Mouse (Mus musculus): ENCODE results near the gene Slc8b1. TPM values are rescaled to one million over a fixed set of nuclear protein-coding genes. Genes with fewer than 3 reads are reported as not detected.

Slc8b1 gene
- 10 to 100 TPM; 35.2 to 39.3 TPM for total RNA-seq (2021)
- long read RNA-seq, experiment 1, transcript Slc8b1-201 (16 exons, 2,898 nt), result major isoform, 6 of 52 reads
- long read RNA-seq, experiment 1, partial matches to known transcripts, result 9 of 52 reads
- long read RNA-seq, experiment 1, other reads (novel, unspliced or antisense), result 36 of 52 reads
- long read RNA-seq, experiment 2, transcript Slc8b1-201 (16 exons, 2,898 nt), result major isoform, 12 of 62 reads
- long read RNA-seq, experiment 2, partial matches to known transcripts, result 7 of 62 reads
- long read RNA-seq, experiment 2, other reads (novel, unspliced or antisense), result 43 of 62 reads

- DNase-seq, result peak; percentile 98
Measured at GRCm38 (mm10) chr5:120510982-120511642, at the start of gene Slc8b1. Slc8b1 (plus strand) TSS chr5:120511168.

DNA sequence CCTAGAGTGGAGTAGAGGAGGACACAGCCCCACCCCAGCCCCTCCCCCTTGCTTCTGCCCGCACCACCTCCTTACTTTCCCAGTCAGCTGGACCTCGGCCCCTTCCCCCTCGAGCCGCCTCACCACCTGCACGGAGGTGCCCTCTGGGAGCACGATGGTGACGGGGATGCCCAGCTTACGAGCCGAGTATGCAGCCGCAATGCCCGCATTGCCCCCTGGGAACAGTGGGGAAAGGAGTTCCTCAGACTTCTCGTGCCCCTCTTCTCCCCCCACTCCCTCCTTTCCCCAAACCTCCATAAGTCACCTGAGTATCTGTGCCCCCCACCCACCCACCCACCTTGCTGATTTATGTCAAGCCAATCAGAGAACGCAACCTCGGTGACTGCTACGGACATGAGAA is 49.1 kb upstream of the Slc8b1 start:
- DNase-seq, result no peak

- DNase-seq, result no peak
Measured at GRCm38 (mm10) chr5:120464321-120464720, 46.6 kb upstream of the Slc8b1 start.

DNA sequence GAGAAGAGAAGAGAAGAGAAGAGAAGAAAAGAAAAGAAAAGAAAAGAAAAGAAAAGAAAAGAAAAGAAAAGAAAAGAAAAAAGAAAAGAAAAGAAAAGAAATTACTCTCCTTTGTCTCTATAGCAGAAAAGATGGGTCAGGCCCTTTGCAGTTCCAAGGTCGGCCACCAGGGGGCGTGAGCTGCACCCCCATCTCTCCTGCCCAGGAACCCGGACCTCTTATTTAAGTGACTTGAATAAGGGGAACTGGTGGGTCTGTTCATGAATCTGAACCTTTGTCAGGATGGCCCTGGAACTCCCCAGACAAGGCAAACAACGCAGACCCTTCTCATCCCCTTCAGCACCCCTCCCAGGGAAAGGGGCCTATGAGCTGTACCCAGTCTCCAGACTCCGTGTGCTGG is 45.9 kb upstream of the Slc8b1 start:
- DNase-seq, result peak; percentile 66

- DNase-seq, result peak; percentile 84
Measured at GRCm38 (mm10) chr5:120465860-120466259, 45.1 kb upstream of the Slc8b1 start.

- DNase-seq, result peak; percentile 68
Measured at GRCm38 (mm10) chr5:120467026-120467425, 43.9 kb upstream of the Slc8b1 start.

GRCm38 (mm10) chr5:120468336-120468735 is 42.6 kb upstream of the Slc8b1 start:
- no peak for DNase-seq

GRCm38 (mm10) chr5:120468830-120469229 is 42.1 kb upstream of the Slc8b1 start:
- DNase-seq, result no peak

DNA sequence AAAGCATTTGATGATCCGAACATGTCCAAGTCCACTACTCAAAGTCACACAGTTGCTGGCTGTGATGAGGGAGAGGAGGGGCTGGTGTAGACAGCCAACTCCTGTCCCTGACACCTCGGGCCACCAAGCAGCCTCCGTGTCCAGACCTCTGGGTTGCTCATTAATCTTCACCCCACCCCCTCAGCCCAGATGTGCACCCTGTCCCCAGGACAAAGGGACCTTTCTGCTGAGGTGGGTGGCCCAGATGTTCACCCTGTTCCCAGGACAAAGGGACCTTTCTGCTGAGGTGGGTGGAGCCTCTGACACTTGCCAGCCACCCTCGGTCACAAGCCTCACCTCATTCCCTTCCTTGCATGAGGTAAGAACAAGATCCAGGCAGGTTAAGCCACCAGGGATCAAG is 39.4 kb upstream of the Slc8b1 start:
- DNase-seq, result no peak

DNA sequence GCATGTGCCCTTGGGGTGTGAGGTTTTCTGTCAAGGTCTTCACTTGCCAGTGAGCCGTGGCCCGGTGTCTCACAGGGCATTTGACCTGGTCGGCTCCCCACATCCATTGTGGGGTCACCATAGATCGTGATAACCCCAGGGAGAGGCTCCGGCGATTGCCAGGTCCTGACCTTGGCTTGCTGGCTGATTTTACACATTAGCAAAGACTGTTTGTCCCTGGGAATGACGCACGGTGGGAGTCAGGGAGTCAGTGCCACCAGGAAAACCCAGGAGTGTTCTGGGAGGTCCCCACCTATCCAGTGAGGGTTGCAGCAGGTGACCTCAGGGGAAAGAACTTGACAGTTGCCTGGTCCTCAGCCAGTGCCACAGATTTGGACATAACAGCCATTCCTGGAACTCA is 38.2 kb upstream of the Slc8b1 start, which contains the start of gene Sdsl:
Gene Sdsl (minus strand): TSS at position 41 of the 400 bp plus-strand sequence.
- DNase-seq, result no peak

GRCm38 (mm10) chr5:120473361-120473760 is 37.6 kb upstream of the Slc8b1 start:
- no peak for DNase-seq

DNA sequence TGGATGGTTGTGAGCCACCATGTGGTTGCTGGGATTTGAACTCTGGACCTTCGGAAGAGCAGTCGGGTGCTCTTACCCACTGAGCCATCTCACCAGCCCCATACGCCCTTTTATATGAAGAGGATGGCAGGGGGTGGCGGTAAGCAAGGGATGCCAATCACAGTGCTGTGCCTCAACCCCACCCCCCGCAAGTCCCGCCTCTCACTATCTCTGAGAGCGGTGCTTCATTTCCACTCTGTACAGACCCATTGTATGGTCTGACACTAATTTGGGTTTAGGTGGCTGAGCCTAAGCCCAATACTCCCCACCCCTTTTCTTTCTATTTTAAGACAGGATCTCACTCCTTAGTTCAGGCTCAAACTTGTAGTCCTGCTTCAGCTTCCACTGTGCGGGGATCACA is 35.1 kb upstream of the Slc8b1 start:
- no peak for DNase-seq

DNA sequence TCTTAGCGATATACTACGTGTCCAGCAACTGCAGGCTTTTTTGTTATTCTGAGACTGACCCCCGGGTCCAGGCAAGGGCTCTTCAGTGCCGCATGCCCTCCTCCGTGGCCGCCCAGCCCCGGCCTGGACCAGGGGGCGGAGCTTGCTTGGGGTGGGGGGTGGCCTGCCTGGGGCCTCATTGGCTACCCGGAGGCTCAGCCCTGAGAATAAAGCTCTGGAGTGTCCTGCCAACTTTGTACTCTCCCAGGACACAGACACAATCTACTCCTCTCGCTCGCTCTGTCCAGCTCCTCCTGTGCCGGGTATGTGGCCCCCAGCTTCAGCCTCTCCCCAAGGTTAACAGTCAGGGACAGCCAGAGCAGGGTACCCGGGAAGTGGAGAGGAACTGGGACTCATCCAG is 34.7 kb upstream of the Slc8b1 start, which contains the start of gene Sds:
Gene Sds (plus strand): TSS at position 231 of the 400 bp plus-strand sequence.
- DNase-seq, result no peak

GRCm38 (mm10) chr5:120477993-120478392 is 33.0 kb upstream of the Slc8b1 start:
- DNase-seq, result no peak

GRCm38 (mm10) chr5:120479538-120479937 is 31.4 kb upstream of the Slc8b1 start:
- DNase-seq, result no peak

GRCm38 (mm10) chr5:120481205-120481604 is 29.8 kb upstream of the Slc8b1 start:
- no peak for DNase-seq

DNA sequence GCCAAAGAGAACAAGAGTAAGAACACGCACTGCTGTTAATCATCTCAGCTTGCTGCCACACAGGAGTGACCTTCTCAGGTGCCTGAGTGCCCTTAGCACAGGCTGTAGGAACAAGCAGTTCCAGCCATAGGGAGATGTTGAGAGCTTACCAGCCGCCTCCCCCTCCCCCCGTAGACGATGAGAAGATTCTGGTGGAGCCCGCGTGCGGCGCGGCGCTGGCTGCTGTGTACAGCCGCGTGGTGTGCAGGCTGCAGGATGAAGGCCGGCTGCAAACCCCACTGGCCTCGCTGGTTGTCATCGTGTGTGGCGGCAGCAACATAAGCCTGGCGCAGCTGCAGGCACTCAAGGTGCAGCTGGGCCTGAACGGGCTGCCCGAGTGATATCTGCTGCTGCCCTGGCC is 27.6 kb upstream of the Slc8b1 start:
- no peak for DNase-seq

- no peak for DNase-seq
Measured at GRCm38 (mm10) chr5:120487844-120488243, 23.1 kb upstream of the Slc8b1 start.

DNA sequence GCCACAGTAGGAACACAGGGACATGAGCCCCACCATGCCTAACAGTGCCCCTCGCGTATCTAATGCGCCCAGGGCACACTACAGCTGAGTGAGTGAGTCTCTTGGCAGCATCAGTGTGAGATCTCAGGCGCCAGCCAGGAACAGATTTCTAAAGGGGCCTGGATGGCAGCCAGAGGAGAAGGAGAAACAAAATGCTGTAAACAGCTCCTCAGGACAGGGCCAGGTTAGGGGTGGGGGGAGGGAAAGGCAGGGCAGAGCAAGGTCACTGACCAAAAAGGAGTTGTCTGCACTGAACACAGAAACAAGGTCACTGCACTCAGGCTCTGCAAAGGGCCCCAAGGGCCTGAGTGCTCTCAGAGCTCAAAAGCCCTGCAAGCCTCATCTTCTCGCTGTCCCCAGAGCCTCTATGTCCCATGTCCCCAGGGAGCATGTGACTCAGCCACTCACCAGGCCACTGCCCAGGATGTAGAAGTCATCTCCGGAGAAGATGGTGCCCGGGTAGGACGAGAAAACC is 20.2 kb upstream of the Slc8b1 start:
- peak; percentile 82 for DNase-seq

- DNase-seq, result peak; percentile 55
Measured at GRCm38 (mm10) chr5:120492437-120492836, 18.5 kb upstream of the Slc8b1 start.

- DNase-seq, result no peak
Measured at GRCm38 (mm10) chr5:120493440-120493839, 17.5 kb upstream of the Slc8b1 start.

GRCm38 (mm10) chr5:120493873-120494395 is 17.0 kb upstream of the Slc8b1 start:
- no peak for DNase-seq

DNA sequence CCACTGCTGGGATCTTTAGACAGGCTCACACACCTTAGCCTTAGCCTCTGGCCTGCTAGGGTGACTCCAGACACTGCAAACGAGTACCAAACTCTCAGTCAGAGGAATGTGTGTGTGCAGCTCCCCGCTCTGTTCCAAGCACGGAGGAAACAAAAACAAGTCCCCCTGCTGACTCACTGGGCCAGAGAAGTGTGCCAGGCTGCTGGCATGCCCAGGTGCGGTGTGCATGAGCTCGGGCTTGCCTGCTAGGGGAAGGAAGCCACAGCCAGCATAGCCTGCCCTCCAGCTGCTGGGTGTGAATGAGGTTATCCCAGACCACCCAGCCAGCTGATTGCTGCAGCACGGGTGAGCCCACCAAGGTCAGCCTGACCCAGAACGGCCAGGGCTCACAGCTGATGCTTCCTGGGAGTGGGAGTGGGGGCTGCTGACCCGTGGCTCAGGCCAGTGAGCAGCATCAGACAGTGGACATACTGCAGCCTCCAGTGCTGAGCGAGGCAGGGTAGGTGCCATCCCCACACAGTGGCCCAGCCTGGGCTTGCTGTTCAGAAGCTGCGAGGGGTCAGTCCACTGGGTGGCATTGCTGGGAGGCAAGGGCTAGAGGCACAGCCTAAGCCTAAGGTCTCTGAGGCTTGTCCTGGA is 15.8 kb upstream of the Slc8b1 start:
- DNase-seq, result peak; percentile 40

Data from adrenal gland, postnatal 10 days (tissue).